Comparison of ENCODE assay signal across 14 mouse cellular contexts in genomic region chr5:54158230-54158629, GRCm38 (mm10).
DNase-seq lines count a peak whose midpoint lies in the region; ATAC-seq and TF ChIP-seq lines count a peak whose summit lies in the region.
"Had no signal": no experiment of that assay in that cellular context is flagged by ENCODE, and none has a peak within 500 bp of the region (broad histone marks: within the 10 kb centered on the region; RNA-seq: fewer than 3 reads in every experiment).

No protein-coding gene starts in this region.

- no peak overlapping the region for H3K4me2 ChIP-seq in heart, embryonic 13.5 days
- H3K4me2 ChIP-seq in lung, postnatal 0 days (replicated peaks; ENCODE audit: low read depth, low read length): no peak overlapping the region
- H3K4me2 ChIP-seq: liver, embryonic 15.5 days; stomach, embryonic 15.5 days had no signal

- no peak for TF ChIP-seq POLR2A in brain, embryonic 14.5 days (IDR thresholded peaks at IDR 0.05; ENCODE audit: borderline replicate concordance, extremely low read depth, insufficient read depth, insufficient read length, poor library complexity, severe bottlenecking)

- DNase-seq in heart, adult 18-20 months: peak; percentile 33 to 36
- DNase-seq in heart, adult 8-10 months (ENCODE audit: low spot score): no peak
- DNase-seq in brain, embryonic 14.5 days (ENCODE audit: low read depth): peak; percentile 78
- DNase-seq in lung, postnatal 0 days (ENCODE audit: low spot score): peak; percentile 48
- no peak for DNase-seq in adrenal gland, postnatal 25 days
- no peak for DNase-seq in testis, postnatal 10 days (ENCODE audit: low spot score)
- DNase-seq: cerebellum, adult 9-11 months; gastrocnemius, postnatal 25 days; kidney, adult 9 months had no signal

- peaks cover 8% of the 10 kb centered on the region for H3K27me3 ChIP-seq in heart, embryonic 13.5 days (replicated peaks)
- H3K27me3 ChIP-seq in lung, postnatal 0 days (replicated peaks; ENCODE audit: insufficient read depth, low read length): no peaks in the 10 kb centered on the region
- H3K27me3 ChIP-seq: liver, embryonic 15.5 days; stomach, embryonic 15.5 days had no signal

- no peaks in the 10 kb centered on the region for H3K9me3 ChIP-seq in heart, embryonic 13.5 days
- H3K9me3 ChIP-seq in lung, postnatal 0 days (ENCODE audit: low read length): no peaks in the 10 kb centered on the region
- H3K9me3 ChIP-seq: liver, embryonic 15.5 days; stomach, embryonic 15.5 days had no signal

- TF ChIP-seq CTCF in brain, embryonic 14.5 days (IDR thresholded peaks at IDR 0.05; ENCODE audit: borderline replicate concordance, extremely low read depth, insufficient read depth, insufficient read length): no peak
- no peak for TF ChIP-seq CTCF in lung, postnatal 0 days (IDR thresholded peaks at IDR 0.05)

- peak overlapping the region; percentile 83 for H3K27ac ChIP-seq in heart, embryonic 13.5 days (replicated peaks)
- H3K27ac ChIP-seq in lung, postnatal 0 days (ENCODE audit: low read length): no peak overlapping the region
- H3K27ac ChIP-seq: liver, embryonic 15.5 days; stomach, embryonic 15.5 days had no signal

- TF ChIP-seq EP300 in lung, postnatal 0 days (IDR thresholded peaks at IDR 0.05): no peak

- 25% methylated on average over 9 of the region's 9 CpGs for WGBS in heart, embryonic 13.5 days
- WGBS in lung, postnatal 0 days: 36% methylated on average over 9 of the region's 9 CpGs

- peak; percentile 45; the same call in 1 of the 2 replicates for ATAC-seq in heart, embryonic 13.5 days (ENCODE audit: extremely low read depth, insufficient number of reproducible peaks, low FRiP score, low TSS enrichment)
- peak; percentile 69 for ATAC-seq in lung, postnatal 0 days
- ATAC-seq: CD4-positive, CD25-positive, alpha-beta regulatory T cell, adult 4 months had no signal

- no peaks in the 10 kb centered on the region for H3K36me3 ChIP-seq in heart, embryonic 13.5 days
- H3K36me3 ChIP-seq in lung, postnatal 0 days (ENCODE audit: insufficient read depth, low read length): no peaks in the 10 kb centered on the region
- H3K36me3 ChIP-seq: liver, embryonic 15.5 days; stomach, embryonic 15.5 days had no signal

- H3K4me1 ChIP-seq in heart, embryonic 13.5 days: peaks cover 52% of the 10 kb centered on the region
- peaks cover 5% of the 10 kb centered on the region for H3K4me1 ChIP-seq in lung, postnatal 0 days (ENCODE audit: insufficient read depth, low read depth, low read length)
- H3K4me1 ChIP-seq: liver, embryonic 15.5 days; stomach, embryonic 15.5 days had no signal

- no peak overlapping the region for H3K4me3 ChIP-seq in heart, embryonic 13.5 days
- no peak overlapping the region for H3K4me3 ChIP-seq in lung, postnatal 0 days (ENCODE audit: low read depth, low read length)
- H3K4me3 ChIP-seq: liver, embryonic 15.5 days; myocyte; stomach, embryonic 15.5 days had no signal

- H3K9ac ChIP-seq in heart, embryonic 13.5 days: no peak overlapping the region
- H3K9ac ChIP-seq in lung, postnatal 0 days (replicated peaks; ENCODE audit: low read depth): no peak overlapping the region
- H3K9ac ChIP-seq: liver, embryonic 15.5 days; stomach, embryonic 15.5 days had no signal

Comparison
In these comparisons a context has a peak if more than half of its experiments do, and no peak if none do; other contexts are left out.
1. DNase-seq: peak in heart, adult 18-20 months (2 of 2), brain, embryonic 14.5 days (single experiment) and lung, postnatal 0 days (single experiment); none in heart, adult 8-10 months (single experiment), adrenal gland, postnatal 25 days (single experiment) and testis, postnatal 10 days (single experiment).